Mouse (Mus musculus): Measurements from ENCODE around the gene 1700008O03Rik.

1700008O03Rik gene

DNA sequence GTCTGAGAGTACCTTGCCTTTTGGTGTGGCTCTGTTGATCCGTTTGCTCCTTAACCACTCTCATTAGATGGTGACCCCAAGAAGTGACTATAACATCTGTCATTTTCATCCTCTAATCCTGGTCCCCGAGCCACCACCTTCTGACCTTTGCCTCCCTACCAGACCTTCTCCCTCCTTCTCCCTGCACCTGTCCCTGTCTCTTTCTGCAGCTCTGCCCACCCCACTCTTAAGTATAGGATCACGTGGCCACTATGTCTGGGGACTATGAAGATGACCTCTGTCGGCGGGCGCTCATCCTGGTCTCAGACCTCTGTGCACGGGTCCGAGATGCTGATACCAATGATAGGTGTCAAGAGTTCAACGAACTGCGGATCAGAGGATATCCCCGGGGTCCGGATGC lies at the start of gene 1700008O03Rik:
TSS of gene 1700008O03Rik (minus strand) at position 101 of the 400 bp plus-strand sequence.
- no peak for DNase-seq (ENCODE audit: low spot score in 2 of 2)

DNA sequence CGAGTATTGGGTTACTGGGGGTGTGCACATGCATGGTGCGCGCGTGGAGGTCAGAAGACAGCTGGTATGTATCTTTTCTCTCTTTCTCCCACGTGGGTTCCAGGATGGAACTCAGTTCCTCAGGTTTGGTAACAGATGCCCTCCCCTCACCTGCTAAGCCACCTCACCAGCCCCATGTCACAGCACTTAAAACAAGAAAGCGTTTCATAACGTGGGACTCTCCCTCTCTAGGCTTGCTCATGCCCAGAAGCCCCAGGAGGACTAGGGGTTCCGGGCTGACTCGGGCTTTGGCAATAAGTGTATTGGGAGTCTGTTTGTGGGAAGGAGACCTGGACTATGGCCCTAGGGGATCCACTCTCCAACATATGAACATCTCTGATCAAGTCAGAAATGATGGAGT lies 48.5 kb upstream of the 1700008O03Rik start:
- DNase-seq (ENCODE audit: low spot score in 2 of 2): no peak

GRCm38 (mm10) chr7:44433371-44433770 lies 47.8 kb upstream of the 1700008O03Rik start:
- no peak for DNase-seq (ENCODE audit: low spot score in 2 of 2)

- no peak for DNase-seq (ENCODE audit: low spot score in 2 of 2)
These were observed 46.9 kb upstream of the 1700008O03Rik start for GRCm38 (mm10) chr7:44432550-44432949.

DNA sequence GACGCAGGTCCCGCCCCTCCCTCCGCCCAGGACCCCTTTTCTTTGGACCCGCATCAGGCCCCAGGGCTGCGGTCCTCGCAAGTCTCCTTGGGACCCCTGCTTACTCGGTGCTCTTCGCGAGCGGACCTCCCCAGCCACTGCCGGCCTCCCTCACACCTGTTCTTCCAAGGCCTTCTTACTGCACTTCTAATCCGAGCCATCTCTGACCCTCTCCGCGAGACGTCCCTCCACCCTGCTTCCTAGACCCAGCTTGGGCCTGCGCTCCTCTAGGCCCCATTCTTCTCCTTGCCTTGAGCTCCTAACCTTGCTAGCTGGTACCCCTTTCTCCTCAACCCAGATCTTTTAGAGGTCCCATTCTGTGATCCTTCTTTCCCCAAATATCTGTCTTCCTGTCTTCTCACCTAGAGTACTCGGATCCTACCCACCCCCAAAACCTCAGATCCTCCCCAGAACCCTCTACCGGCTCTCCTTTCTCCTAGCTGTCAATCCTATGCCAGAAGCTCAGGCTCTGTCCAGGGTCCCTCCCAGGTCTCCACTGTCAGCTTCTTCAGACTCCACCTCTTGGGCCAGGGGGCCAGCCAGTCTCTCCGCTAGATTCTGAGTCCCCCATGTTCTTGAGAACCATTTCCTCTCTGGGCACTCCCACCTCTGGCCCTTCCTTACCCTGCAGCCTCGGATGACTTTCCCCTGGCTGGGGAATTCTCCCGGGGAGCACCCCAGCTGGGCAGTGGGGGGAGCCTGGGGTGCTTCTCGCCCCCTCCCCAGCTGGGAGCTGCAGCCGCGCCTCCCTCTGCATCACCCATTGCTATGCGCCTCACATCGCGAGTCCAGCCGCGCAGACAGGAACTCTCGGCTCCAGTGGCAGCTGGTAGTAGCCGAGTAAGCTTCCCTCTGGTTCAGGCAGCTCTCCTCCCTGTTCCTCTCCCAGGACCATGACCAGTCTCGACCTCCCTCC lies 44.2 kb upstream of the 1700008O03Rik start:
- peak in 1 of 2 experiments; percentile 47 for DNase-seq (ENCODE audit: low spot score in 2 of 2)

- DNase-seq (ENCODE audit: low spot score in 2 of 2): peak in 1 of 2 experiments; percentile 70
These were observed 43.4 kb upstream of the 1700008O03Rik start, which contains the start of gene Lrrc4b for GRCm38 (mm10) chr7:44428968-44429521. TSS of gene Lrrc4b (plus strand) at chr7:44429018.

DNA sequence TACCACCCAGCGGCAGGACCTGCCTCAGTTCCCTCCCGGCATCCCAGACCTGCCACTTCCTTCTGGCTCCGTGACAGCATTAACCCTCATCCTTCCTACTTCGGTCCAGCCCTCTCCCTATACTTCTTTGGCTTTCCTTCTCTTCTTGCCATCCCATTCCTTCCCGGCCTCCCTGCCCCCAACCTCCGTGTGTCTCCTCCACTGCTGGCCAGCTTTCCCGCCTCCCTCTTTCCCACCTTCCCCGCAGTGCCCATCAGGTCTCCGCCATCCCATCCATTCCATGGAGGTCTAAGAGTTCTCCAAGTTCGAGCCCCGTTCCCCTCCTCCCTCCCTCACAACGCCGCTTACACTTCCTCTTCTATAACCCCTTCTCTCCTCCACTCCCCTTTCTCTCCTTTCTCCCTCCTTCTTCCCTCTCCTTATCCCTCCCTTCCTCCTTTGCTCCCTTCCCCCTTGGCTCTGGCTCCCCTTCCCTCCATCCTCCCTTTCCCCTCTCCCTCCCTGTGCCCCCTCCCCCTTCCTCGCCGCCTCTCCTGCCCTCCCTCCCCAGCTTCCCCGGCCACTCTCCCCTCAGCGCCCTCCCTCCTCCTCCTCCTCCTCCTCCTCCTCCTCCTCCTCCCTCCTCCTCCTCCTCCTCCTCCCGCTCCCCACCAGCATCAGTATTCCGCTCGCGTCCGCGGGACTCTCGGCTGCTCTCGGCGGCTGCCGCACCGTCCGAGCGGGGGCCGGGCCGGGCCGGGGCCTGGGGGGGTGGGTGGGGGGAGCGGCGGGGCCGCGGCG lies 42.7 kb upstream of the 1700008O03Rik start:
- DNase-seq (ENCODE audit: low spot score in 2 of 2): peak in 1 of 2 experiments; percentile 56

DNA sequence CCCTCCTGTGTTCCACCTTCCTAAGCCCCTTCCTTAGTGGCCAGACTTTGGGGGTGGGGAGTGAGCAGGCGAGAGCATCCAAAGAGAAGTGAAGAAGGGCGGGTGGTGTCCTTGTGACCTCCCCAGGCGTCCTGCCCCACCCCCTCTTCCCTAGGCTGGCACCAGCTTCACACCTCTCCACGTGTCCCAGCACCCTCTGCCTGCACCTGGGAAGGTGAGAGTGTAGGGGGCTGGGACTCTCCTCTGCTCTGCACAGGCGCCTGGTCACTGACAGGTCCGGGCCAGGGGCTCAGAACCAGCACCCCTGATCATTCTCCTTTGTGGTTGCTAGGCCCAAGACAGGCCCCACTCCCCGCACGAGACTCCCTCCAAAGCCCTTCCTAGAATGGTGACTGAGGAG lies 42.0 kb upstream of the 1700008O03Rik start:
- DNase-seq (ENCODE audit: low spot score in 2 of 2): no peak

DNA sequence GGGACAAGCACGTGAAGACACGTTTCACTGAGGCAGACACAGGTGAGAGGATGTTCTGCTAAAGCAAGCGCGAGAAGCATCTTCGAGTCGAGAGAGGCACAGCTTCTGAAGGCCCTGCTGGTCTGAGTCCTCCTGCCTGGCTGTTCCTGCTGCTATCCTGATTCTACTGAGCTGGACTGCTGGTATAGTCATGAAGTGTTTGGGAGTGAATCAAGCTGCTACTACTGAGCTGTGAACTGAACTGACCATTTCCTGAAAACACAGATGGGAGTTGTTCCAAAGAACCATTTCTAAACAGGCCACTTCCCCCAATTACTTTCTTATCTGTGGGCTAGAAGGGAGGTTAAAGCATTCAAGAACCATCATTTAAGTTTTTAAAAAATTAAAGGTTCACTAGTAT lies 27.7 kb upstream of the 1700008O03Rik start:
- no peak for DNase-seq (ENCODE audit: low spot score in 2 of 2)

DNA sequence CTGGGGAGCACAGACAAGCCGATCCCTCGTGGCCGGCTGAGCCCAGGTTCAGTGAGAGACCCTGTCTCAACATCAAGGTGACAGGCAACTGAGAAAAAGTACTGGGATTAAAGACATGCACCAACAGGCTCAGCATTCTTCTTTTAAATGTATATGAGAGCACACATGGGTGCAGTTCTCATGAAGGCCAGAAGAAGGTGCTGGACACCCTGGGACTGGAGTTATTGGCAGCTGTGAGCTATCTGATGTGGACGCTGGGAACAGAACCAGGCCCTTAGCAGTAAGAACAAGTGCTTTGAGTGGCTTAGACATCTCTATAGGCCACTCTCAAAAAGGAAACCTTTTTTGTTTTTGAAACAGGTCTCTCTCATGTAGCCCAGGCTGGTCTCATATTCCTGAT lies 25.5 kb upstream of the 1700008O03Rik start:
- no peak for DNase-seq (ENCODE audit: low spot score in 2 of 2)

DNA sequence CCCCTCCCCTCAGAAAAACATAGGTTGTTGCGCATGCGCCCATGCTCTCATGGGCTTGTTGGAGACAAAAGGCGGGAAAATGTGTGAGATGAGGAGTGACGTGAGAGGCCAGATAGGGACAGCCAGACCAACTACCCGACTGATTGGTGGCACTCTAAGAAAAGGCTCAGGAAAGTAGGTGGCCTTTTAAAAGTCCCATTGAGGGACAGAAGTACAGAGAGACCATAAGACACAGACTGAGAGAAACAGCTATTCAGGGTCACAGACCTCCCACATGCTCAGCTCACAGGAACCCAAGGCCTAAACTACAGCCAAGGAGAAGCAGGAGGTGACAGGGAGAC lies 20.4 kb upstream of the 1700008O03Rik start:
- DNase-seq (ENCODE audit: low spot score in 2 of 2): no peak

- peak; percentile 97 to 98 for DNase-seq (ENCODE audit: low spot score in 2 of 2)
These were observed 19.9 kb upstream of the 1700008O03Rik start for GRCm38 (mm10) chr7:44405346-44406014.

GRCm38 (mm10) chr7:44401673-44402072 lies 16.1 kb upstream of the 1700008O03Rik start:
- DNase-seq (ENCODE audit: low spot score in 2 of 2): no peak

DNA sequence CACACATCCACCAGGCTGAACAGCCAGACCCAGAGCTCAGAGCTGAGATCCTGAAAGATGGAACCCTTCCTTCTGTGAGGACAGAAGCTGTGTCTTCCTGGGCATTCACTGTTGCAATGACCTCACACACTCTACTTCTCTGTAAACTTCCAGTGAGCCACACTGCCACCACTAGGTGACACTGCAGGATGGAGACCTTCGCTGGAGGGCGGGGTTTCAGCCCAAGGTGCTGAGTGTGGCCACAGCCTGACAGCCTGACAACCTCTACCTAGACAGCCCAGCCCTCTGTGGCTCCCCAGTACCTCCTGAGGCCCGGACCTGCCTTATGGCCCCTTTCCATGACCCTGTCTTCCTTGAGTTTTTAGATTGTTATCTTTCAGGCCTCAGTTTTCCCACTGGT lies 12.9 kb upstream of the 1700008O03Rik start:
- DNase-seq (ENCODE audit: low spot score in 2 of 2): peak in 1 of 2 experiments; percentile 60

GRCm38 (mm10) chr7:44393284-44393683 lies 7.7 kb upstream of the 1700008O03Rik start:
- no peak for DNase-seq (ENCODE audit: low spot score in 2 of 2)

- no peak for DNase-seq (ENCODE audit: low spot score in 2 of 2)
These were observed 6.7 kb upstream of the 1700008O03Rik start for GRCm38 (mm10) chr7:44392341-44392740.

DNA sequence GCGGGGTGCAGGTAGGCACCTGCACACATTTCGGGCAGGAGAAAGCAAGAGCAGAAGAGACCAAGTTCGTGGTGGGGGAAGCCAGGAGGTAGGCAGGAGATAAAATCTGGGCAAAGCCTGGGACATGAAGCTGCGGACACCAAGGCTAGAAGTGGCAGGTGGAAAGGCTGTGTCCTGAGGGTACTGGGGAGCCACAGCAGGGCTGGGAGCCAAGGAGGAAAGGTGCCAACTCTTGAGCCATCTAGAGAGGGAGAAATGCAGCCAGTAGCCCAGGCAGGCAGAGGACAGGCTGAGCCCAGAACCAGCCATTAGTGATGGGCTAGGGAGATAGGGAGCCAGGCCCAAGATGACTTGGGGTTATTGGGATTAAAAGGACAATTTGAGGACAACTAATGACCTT lies 6.2 kb upstream of the 1700008O03Rik start:
- DNase-seq (ENCODE audit: low spot score in 2 of 2): no peak

GRCm38 (mm10) chr7:44384716-44385059 lies 932 bp downstream of the 1700008O03Rik start:
- no peak for DNase-seq (ENCODE audit: low spot score in 2 of 2)

- peak in 1 of 2 experiments; percentile 86 for DNase-seq (ENCODE audit: low spot score in 2 of 2)
These were observed 1.5 kb downstream of the 1700008O03Rik start, which contains the start of gene Syt3 for GRCm38 (mm10) chr7:44383980-44384715. TSS of gene Syt3 (plus strand) at chr7:44384102.

DNA sequence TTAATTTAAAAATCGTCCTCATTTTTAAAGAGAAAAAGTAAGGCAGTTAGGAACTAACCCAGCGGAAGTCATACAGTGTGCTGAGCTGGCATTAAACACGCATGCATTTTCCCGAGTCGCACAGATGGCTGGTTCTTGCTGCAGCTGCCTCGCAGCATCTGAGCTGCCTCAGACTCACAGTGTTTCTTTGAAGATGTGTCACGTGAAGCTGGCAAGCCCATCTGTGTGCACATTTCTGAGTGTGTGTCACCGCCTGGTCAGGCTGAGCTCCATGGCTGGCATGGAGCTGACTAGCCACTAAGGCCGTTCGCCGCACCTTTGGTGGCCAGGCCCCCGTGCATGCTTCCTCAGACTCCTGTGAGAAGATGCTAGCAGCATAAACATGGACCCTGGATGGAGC lies 3.1 kb downstream of the 1700008O03Rik start:
- peak; percentile 72 to 88 for DNase-seq (ENCODE audit: low spot score in 2 of 2)

DNA sequence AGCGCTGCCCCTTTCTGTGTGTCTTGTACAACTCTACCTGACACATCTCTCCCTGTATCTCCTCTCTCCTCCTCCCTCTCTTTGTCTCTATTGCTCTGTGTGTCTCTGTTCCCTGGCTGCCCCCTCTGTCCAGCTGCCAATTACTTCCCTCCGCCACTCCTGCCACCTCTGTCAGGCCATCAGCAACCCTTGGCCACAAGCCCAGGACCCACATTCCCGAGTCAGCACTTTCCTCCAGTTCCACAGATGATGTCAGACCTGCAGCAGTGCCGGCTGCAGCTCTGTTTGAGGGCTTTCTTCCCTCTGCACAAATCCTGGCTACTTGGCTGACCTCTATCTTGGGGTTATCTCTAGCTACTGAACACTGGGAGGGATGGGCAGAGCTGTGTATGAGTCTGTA lies 7.3 kb downstream of the 1700008O03Rik start:
- no peak for DNase-seq (ENCODE audit: low spot score in 2 of 2)
